Mouse (Mus musculus): ENCODE data around the gene Tomm20.

Gene Tomm20

DNA sequence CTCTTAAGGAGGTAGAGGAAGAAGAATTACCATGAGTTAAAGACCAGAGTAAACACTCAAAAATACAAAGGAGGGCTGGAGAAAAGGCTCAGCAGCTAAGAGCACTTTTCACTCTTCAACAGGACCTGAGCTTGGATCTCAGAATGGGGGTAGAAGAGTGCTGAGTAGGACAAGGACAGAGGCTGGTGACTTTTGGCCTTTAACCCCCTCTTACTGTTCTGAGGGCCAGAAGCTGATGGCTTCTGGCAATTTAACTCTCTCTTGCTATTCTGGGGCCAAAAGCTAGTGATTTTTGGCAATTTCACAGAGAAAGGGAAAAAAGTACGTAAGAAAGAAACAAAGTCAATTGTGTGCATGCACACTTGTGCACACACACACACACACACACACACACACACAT is 17.2 kb upstream of the Tomm20 start:
- no peak for DNase-seq (ENCODE audit: low spot score in 2 of 2)

DNA sequence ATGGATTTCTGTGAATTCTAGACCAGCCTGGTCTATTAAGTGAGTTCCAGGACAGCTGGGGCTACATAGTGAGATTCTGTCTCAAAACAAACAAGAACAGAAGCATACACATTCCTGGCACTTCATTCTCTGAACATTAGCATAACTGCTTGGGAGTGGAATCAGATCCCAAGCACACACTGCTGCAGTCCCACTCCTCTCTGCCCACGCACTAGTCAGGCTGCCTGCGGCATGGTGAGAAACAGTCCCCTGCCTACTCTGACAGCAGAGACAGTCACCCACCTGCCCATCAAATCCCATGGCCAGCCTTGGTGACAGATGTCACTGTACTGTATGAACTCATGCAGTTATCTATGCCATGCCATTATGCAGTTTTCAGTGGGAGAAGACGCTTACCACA is 15.9 kb upstream of the Tomm20 start:
- peak; percentile 49 to 73 for DNase-seq (ENCODE audit: low spot score in 2 of 2)

DNA sequence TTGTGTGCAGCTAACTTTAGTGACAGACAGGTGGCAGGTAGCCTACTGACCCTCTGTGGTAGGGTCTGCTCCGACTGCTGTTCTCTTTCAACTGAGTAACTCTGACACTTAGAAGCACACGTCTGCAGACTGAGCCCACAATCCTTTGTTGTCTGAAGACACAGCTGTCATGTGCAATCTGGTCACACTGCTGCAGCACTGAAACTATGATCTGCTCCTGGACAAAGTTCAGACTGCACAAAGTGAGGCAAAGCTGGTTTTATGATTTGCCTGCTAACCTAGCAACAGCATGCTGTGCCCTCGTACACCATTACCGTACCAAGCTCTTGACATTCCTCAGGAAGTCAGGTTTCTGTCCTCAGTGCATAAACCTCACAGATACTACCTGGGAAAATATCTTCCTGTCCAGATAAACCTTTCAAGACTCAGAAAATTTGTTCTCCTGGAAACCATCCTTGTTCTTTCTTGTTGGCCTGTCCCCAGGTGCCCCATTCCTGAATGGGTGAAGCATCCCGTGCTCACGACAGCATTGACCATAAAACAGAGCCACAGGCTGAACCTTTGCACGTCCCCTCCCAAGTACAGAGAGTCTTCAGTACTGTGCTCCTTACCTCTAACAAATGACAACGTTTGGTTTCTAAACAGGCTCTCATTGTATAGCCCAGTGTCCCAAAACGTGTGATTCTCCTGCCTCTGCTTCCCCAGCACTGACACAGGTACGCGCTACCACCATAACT is 6.4 kb upstream of the Tomm20 start:
- no peak for DNase-seq (ENCODE audit: low spot score in 2 of 2)

GRCm38 (mm10) chr8:126949527-126949926 is 3.9 kb upstream of the Tomm20 start:
- no peak for DNase-seq (ENCODE audit: low spot score in 2 of 2)

DNA sequence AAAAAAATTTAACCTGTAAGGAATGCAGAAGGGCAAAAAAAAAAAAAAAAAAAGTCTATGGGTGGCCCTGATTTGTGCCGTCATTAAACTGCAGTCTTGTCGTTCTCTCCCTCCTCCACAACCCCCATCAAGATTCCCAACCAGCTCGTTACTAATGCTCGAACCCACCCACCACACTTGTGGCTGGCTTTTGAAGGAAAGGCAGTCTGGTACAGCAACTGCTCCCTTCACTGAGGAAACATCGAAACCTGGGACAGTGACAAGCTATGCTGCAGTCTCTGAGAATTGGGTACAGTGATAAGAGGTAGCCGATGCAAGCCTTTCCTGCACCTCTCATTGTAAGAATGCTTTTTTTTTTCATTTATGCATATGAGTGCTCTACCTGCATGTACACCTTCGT is 800 bp upstream of the Tomm20 start:
- no peak for DNase-seq (ENCODE audit: low spot score in 2 of 2)

DNA sequence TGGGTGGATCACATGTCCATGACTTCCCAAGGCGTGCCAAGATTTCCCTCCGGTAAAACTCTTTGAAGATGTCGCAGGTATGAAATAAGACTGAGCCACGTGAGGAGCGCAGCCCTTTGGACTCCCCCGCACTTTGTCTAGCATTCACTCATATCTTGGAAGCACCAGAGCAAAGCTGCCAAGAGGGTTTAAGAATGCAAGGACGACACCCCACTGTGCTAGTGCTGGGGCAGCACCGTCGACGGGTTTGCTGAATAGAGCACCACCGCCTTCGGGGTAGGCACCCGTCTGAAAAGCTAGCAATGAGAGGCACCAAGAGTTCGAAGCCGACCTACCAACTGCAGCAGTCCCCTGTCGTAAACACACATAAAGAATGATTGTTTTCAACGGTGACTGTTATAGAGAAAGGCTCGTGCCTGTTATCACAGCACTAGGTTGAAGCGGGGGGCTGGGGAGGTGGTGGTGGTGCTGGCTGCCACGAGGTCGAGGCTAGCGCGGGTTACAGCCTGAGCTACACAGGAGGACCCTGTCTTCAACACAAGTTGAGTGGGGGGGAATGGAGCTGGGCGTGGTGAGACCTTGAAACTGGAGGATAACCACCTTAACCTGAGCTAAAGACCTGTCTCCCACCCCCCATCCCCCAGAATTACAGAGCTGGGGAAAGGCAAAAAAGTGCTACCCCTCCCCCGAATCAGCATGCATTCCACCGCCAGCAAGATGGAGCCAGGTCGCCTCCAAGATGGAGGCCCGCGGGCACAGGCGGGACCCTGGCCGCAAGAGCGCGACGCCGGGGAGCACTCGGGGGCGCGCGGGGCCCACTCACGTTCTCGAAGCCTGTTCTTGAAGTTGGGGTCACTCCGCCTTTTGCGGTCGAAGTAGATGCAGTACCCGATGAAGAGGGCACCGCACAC is 608 bp downstream of the Tomm20 start:
- peak in 1 of 2 experiments; percentile 45 for DNase-seq (ENCODE audit: low spot score in 2 of 2)

DNA sequence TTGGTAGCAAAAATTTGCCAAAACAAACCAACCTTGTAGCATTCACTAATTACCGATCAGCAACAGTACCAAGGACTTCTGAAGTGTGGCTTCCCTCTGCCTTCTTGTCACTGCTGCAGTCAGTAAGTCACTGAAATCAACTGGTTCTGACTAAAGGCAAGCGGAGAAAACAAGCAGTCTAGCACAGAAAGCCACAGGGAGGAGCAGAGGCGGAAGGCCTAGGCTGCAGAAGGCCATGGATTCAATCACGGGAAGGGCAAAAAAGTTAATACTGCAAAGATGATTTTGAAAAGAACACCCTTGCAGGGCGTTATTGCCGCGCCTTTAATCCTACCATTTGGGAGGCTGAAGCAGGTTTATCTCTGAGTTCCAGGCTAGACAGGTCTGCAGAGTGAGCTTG is 2.1 kb downstream of the Tomm20 start:
- no peak for DNase-seq (ENCODE audit: low spot score in 2 of 2)

DNA sequence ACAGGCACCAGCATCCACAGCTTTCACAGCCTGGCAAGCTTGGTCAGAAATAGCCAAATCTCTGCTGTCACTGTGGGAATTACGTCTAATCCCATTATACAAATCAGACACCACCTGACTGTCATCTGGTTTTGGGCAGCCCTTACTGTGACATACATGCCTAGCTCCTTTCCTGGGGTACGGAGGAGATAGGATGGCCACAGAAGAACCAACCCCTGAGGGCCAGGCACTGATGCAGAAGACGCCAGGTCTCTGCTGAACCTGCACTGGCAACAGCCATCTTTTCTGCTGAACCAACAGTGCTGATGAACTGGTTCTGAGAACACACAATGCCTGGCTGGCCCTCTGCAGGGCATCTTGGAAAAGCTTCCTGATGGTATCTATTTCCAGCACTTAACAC is 8.3 kb downstream of the Tomm20 start:
- DNase-seq (ENCODE audit: low spot score in 2 of 2), result no peak

- DNase-seq (ENCODE audit: low spot score in 2 of 2), result no peak
Observed at GRCm38 (mm10) chr8:126935932-126936331, 9.7 kb downstream of the Tomm20 start.

GRCm38 (mm10) chr8:126935387-126935786 is 10.3 kb downstream of the Tomm20 start:
- DNase-seq (ENCODE audit: low spot score in 2 of 2), result no peak

- DNase-seq (ENCODE audit: low spot score in 2 of 2), result no peak
Observed at GRCm38 (mm10) chr8:126932656-126933055, 13.0 kb downstream of the Tomm20 start.

DNA sequence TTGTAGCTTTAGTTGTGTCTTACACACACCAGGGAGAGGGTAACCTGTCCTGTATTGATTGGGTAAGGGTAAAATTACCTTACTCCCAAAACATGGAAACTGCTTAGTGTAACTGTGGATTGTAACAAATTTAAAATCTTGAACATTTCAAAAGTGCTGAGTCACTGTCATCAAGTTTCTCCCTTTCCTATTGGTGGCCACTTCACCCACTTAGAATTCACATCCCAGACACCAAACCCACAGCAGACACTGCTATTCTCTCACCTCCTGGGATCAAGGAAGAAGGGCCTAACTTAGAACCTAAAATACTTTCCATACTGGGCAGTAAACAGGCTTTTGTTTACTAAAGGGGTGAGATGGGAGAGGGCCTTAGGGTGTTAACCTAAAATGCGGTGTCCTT is 13.4 kb downstream of the Tomm20 start:
- no peak for DNase-seq (ENCODE audit: low spot score in 2 of 2)

GRCm38 (mm10) chr8:126931720-126932119 is 13.9 kb downstream of the Tomm20 start:
- no peak for DNase-seq (ENCODE audit: low spot score in 2 of 2)

DNA sequence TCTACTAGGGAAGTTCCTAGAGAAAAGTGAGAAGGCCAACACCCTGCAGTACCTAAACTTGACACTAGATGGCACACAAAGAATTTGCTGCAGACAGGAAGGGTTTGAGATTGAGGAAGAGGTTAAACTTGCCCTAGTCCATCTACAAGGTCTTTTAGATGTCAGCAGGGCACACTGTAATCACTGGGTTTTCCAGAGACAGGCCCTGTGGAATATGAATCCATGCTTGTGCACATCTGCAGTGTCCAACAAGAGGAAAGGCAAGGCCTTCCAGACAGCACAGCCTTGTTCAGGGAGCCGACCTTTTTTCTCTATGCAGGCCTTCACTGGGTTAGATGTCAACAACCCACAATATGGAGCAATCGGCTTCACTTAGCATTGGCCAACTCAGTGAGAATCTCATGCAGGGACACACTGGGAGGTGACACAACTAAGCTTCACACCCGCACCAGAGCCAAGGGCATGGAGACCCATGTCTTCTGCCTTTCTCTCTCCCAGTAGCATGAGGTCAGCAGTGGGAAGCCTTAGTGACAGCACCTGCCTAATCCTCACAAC is 16.0 kb downstream of the Tomm20 start:
- no peak for DNase-seq (ENCODE audit: low spot score in 2 of 2)

DNA sequence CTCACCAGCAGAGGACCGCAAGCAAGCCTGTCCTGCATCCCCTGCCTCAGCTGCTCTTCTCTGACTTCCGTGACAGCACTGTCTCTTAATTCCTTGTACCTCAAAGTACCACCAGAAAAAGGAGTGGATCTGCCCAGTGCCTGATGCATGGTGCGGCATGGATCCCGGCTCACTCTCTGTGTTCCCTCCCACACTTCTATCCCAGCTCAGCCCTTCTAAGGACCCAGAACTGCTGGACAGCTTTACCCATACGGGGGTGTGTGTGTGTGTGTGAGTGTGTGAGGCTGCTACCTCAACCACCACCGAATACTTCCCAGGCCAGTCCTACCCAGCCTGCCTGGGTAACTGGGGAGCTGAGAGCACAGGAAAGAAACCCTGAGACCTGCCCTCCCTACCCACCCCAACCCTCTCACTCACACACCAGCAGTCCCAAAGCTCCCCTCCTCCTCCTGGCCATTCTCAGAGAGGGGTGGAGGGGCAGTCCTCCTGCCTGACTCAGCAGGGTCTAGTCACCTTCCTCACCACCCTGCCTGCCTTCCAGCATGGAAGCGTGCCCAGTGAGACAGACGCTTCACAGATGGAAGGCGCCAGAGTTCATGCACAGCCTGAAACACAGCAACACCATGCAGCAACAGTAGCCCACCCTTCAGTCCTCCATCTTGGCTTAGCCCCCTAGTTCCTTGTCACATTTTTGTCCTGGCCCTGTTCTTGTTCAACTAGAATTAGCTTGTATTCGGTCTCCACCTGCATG is 16.7 kb downstream of the Tomm20 start:
- DNase-seq (ENCODE audit: low spot score in 2 of 2), result no peak

GRCm38 (mm10) chr8:126928028-126928427 is 17.6 kb downstream of the Tomm20 start:
- DNase-seq (ENCODE audit: low spot score in 2 of 2), result no peak

DNA sequence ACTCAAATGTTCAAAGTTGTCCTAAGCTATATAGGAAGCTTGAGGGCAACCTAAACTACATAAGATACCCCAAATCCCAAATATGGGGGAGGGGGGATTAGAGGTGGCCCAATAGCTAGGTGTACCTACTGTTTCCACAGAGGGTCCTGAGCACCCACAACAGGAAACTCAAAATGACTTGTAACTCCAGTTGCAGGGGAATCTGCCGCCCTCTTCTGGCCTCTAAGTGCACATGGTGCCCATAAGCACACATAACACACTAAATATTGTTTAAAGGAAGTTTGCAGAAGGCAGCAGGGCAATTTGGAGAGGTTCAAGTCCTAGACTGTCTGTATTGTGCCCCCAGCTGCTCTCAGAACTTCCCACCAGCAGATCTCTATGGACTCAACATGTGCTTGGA is 18.6 kb downstream of the Tomm20 start:
- DNase-seq (ENCODE audit: low spot score in 2 of 2), result no peak

- no peak for DNase-seq (ENCODE audit: low spot score in 2 of 2)
Observed at GRCm38 (mm10) chr8:126922981-126923380, 22.7 kb downstream of the Tomm20 start.

DNA sequence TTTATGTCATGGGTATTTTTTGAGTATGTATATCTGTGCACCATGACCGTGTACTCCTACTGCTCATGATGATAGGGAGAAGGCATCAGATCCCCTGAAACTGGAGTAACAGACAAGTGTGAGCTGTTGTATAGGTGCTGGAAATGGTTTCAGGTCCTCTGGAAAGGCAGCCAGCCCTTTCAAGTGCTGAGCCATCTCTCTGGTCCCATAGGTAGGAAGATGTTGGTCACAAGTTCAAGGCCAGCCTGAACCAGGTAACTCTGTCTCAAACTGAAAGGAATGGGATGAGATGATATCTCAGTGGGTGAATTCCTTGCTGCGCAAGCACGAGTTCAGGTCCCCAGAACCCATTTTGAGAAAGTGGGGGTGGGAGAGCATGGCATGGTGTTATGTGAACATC is 24.2 kb downstream of the Tomm20 start:
- no peak for DNase-seq (ENCODE audit: low spot score in 2 of 2)

- DNase-seq (ENCODE audit: low spot score in 2 of 2), result peak; percentile 62 to 70
Observed at GRCm38 (mm10) chr8:126920845-126921244, 24.8 kb downstream of the Tomm20 start.

GRCm38 (mm10) chr8:126920386-126920785 is 25.3 kb downstream of the Tomm20 start:
- DNase-seq (ENCODE audit: low spot score in 2 of 2), result no peak

DNA sequence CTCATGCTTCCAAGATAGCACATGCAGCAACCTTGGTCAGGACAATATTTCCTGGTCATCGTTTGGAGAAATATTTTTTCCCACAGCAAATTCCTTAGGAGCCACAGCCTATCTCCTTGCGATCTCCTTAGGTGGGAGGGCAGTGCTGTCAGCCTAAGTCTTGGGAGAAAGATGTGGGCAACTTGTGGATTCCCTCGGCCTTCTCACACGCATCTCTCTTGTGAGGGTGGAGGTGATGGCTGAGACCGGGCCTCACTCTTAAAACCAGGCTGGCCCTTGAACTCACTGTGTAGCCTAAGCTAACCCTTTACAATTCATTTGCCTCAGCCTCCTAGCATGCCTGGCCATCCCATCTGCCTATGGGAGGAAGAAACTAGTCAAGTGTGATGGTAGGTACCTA is 25.9 kb downstream of the Tomm20 start:
- DNase-seq (ENCODE audit: low spot score in 2 of 2), result no peak
